Mouse (Mus musculus) CH12.LX (cell line): Measurements from ENCODE around the gene Dusp13. TPM values are rescaled to one million over a fixed set of nuclear protein-coding genes. Genes with fewer than 3 reads are reported as not detected.

Experiments used
- DNase-seq: peaks from one replicate; pipeline ENCODE4 v3.0.0-alpha.2; 2013; ENCODE audit errors: extremely low read depth
- H3K27ac ChIP-seq: 2 replicates; pipeline ENCODE4 v1.5.1; 2012; ENCODE audit warnings: low read depth, mild to moderate bottlenecking, control low read depth, moderate library complexity; ENCODE audit not compliant: insufficient read depth
- H3K27me3 ChIP-seq: replicated peaks from 2 replicates; pipeline ENCODE3; 2012; ENCODE audit warnings: inconsistent platforms
- H3K36me3 ChIP-seq, 2 experiments: replicated peaks in 1 of 2; 2 replicates each; pipeline versions ENCODE3 to v1.6.1; 2012; ENCODE audit warnings: inconsistent platforms in 1 of 2, low read length in 1 of 2, mild to moderate bottlenecking in 1 of 2, mixed read lengths in 1 of 2, moderate library complexity in 1 of 2; ENCODE audit not compliant: control insufficient read depth in 1 of 2, insufficient read depth in 1 of 2
- H3K4me1 ChIP-seq, 2 experiments: 2 replicates each; pipeline ENCODE4 v1.6.1; 2012; ENCODE audit warnings: inconsistent platforms in 1 of 2, moderate library complexity in 1 of 2; ENCODE audit not compliant: insufficient read depth in 2 of 2, control insufficient read depth in 1 of 2
- H3K4me2 ChIP-seq: 2 replicates; pipeline ENCODE4 v1.6.1; 2012; ENCODE audit warnings: low read depth, mild to moderate bottlenecking, control low read depth; ENCODE audit not compliant: poor library complexity, insufficient read depth, severe bottlenecking
- H3K4me3 ChIP-seq, 3 experiments: fragments of 150-350 bp in 1 of 3; sonication (generic) in 1 of 3; replicated peaks in 1 of 3; 2 replicates each; pipeline versions ENCODE3 to v1.5.1; 2011 to 2012; ENCODE audit warnings: low read depth in 2 of 3, low read length in 2 of 3, mild to moderate bottlenecking in 2 of 3, moderate library complexity in 2 of 3, control low read depth in 1 of 3, improper control_type of control experiment in 1 of 3, inconsistent platforms in 1 of 3, mixed read lengths in 1 of 3; ENCODE audit not compliant: poor library complexity in 1 of 3
- H3K79me2 ChIP-seq: replicated peaks from 2 replicates; pipeline ENCODE4 v1.6.1; 2012; ENCODE audit warnings: mild to moderate bottlenecking, moderate library complexity; ENCODE audit not compliant: control insufficient read depth, poor library complexity, insufficient read depth, severe bottlenecking; ENCODE audit errors: extremely low read depth
- H3K9ac ChIP-seq: 2 replicates; pipeline ENCODE4 v1.6.1; 2012; ENCODE audit warnings: low read depth, mild to moderate bottlenecking, control low read depth, moderate library complexity; ENCODE audit not compliant: insufficient read depth
- H3K9me3 ChIP-seq: replicated peaks from 2 replicates; pipeline ENCODE3; 2012; ENCODE audit warnings: low read length, inconsistent platforms, mixed read lengths
- BHLHE40 ChIP-seq: IDR thresholded peaks from 2 replicates; pipeline ENCODE4 v1.6.1; 2011; ENCODE audit warnings: mild to moderate bottlenecking, low read depth, low read length, improper control_type of control experiment
- CHD1 ChIP-seq: IDR thresholded peaks from 2 replicates; pipeline ENCODE4 v1.6.1; 2012; ENCODE audit warnings: low read depth, low read length, improper control_type of control experiment, inconsistent platforms
- E2F4 ChIP-seq: IDR thresholded peaks from 2 replicates; pipeline ENCODE4 v1.6.1; 2011; ENCODE audit warnings: low read depth, low read length, improper control_type of control experiment; ENCODE audit not compliant: insufficient replicate concordance
- ELF1 ChIP-seq: IDR thresholded peaks from 2 replicates; pipeline ENCODE4 v1.6.1; 2014; ENCODE audit warnings: low read depth, mild to moderate bottlenecking, inconsistent platforms, low read length, improper control_type of control experiment
- ETS1 ChIP-seq: conservative IDR thresholded peaks from 2 replicates; pipeline ENCODE4 v1.6.1; 2012; ENCODE audit warnings: low read depth, mild to moderate bottlenecking, inconsistent platforms, low read length, improper control_type of control experiment, moderate library complexity
- JUN ChIP-seq: IDR thresholded peaks from 2 replicates; pipeline ENCODE4 v1.6.1; 2011; ENCODE audit warnings: low read depth, mild to moderate bottlenecking, low read length, improper control_type of control experiment, moderate library complexity; ENCODE audit not compliant: insufficient read depth
- JUND ChIP-seq: conservative IDR thresholded peaks from 2 replicates; pipeline ENCODE4 v1.6.1; 2011; ENCODE audit warnings: low read depth, low read length, improper control_type of control experiment
- KAT2A ChIP-seq: IDR thresholded peaks from 2 replicates; pipeline ENCODE4 v1.6.1; 2012; ENCODE audit warnings: low read length, improper control_type of control experiment, inconsistent platforms; ENCODE audit not compliant: insufficient replicate concordance
- MAZ ChIP-seq: IDR thresholded peaks from 2 replicates; pipeline ENCODE4 v1.6.1; 2012; ENCODE audit warnings: low read depth, mild to moderate bottlenecking, inconsistent platforms, low read length, improper control_type of control experiment, moderate library complexity
- MYC ChIP-seq: IDR thresholded peaks from 2 replicates; pipeline ENCODE4 v1.6.1; 2011; ENCODE audit warnings: low read depth, mild to moderate bottlenecking, improper control_type of control experiment, low read length
- PAX5 ChIP-seq: IDR thresholded peaks from 2 replicates; pipeline ENCODE4 v1.6.1; 2012; ENCODE audit warnings: low read length, inconsistent platforms, mixed read lengths
- RAD21 ChIP-seq: IDR thresholded peaks from 2 replicates; pipeline ENCODE4 v1.6.1; 2011; ENCODE audit warnings: low read depth, mild to moderate bottlenecking, low read length, improper control_type of control experiment, moderate library complexity
- RCOR1 ChIP-seq: conservative IDR thresholded peaks from 2 replicates; pipeline ENCODE4 v1.6.1; 2012; ENCODE audit warnings: low read depth, mild to moderate bottlenecking, inconsistent platforms, low read length, improper control_type of control experiment
- SIN3A ChIP-seq: IDR thresholded peaks from 2 replicates; pipeline ENCODE4 v1.6.1; 2012; ENCODE audit warnings: low read length, improper control_type of control experiment, inconsistent platforms
- TBP ChIP-seq: conservative IDR thresholded peaks from 2 replicates; pipeline ENCODE4 v1.6.1; 2011; ENCODE audit warnings: low read depth, low read length, improper control_type of control experiment
- UBTF ChIP-seq: IDR thresholded peaks from 2 replicates; pipeline ENCODE4 v1.6.1; 2012; ENCODE audit warnings: low read depth, mild to moderate bottlenecking, inconsistent platforms, low read length, improper control_type of control experiment, moderate library complexity
- USF2 ChIP-seq: conservative IDR thresholded peaks from 2 replicates; pipeline ENCODE4 v1.6.1; 2011; ENCODE audit warnings: low read depth, low read length, improper control_type of control experiment
- ZC3H11A ChIP-seq: IDR thresholded peaks from 2 replicates; pipeline ENCODE4 v1.6.1; 2012; ENCODE audit warnings: low read depth, mild to moderate bottlenecking, inconsistent platforms, low read length, improper control_type of control experiment
- dilution Hi-C: fragments of 300-500 bp; cut with MboI; formaldehyde crosslinking; loops from 2 replicates; pipeline ENCODE4 v1.14.3; 2020; ENCODE audit warnings: low sequenced_read_pairs; ENCODE audit not compliant: extremely low pct_unique_long_range_greater_than_20kb, extremely low pct_ligation_motif_present
- in situ Hi-C: fragments of 300-500 bp; cut with MboI; formaldehyde crosslinking; loops from 3 replicates; pipeline ENCODE4 v1.14.3; 2019; ENCODE audit warnings: low sequenced_read_pairs, low pct_ligation_motif_present, low pct_unique_long_range_greater_than_20kb, mixed read lengths
- polyA plus RNA-seq: library from polyadenylated mRNA; unstranded; fragments of >175 nt; gene quantifications from 2 replicates; pipeline ENCODE4 v1.2.1, GENCODE M21; 2012; ENCODE audit warnings: low read depth; ENCODE audit not compliant: insufficient read length
- total RNA-seq, 2 experiments: library from RNA; depleted of rRNA; stranded (reverse); fragments of 300-350 nt in 1 of 2; fragments of >200 nt in 1 of 2; gene quantifications; 2 replicates each; pipeline ENCODE4 v1.2.3; 2012 to 2014

The Dusp13 gene
- total and polyA plus RNA-seq, 3 experiments: 0.34 TPM; not detected in 2

DNA sequence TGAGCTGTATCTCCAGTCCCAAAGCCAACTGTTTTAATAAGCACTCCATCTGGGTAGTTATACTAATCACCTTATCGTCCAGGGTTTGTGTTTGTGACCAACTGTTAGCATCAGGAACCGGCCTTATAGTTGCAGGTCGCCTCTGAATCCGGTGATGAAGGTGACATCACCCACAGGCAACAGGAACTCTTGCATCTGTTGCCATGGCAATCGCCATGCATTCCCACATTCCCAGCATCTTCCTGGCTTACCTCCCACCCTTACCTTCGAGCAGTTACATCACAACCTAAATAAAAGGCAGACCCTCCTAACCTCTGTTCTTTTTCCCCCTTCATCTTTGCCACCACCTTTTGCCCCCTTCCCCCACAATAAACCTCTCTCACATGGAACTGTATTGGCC lies 13.7 kb upstream of the Dusp13 start:
- Histone ChIP-seq H3K4me1 (peaks cover 0 to 4% of the 10 kb centered on the region in 2 experiments; a peak in 2 of 4 replicates), H3K9ac (no peak overlapping the region), H3K4me2 (no peak overlapping the region), H3K27ac (no peak overlapping the region), H3K27me3 (no peaks in the 10 kb centered on the region), H3K36me3 (peaks cover 0 to 11% of the 10 kb centered on the region in 2 experiments), H3K4me3 (no peak overlapping the region), H3K79me2 (peaks cover 7% of the 10 kb centered on the region; the same call in 1 of the 2 replicates)
- no peak for DNase-seq
- dilution Hi-C loops: no loop called here
- TF ChIP-seq E2F4 (no peak), JUN (no peak)
- TF ChIP-seq, all 38 proteins: peak for 0
- in situ Hi-C loops: no loop called here
- H3K9me3 ChIP-seq: no peaks in the 10 kb centered on the region

DNA sequence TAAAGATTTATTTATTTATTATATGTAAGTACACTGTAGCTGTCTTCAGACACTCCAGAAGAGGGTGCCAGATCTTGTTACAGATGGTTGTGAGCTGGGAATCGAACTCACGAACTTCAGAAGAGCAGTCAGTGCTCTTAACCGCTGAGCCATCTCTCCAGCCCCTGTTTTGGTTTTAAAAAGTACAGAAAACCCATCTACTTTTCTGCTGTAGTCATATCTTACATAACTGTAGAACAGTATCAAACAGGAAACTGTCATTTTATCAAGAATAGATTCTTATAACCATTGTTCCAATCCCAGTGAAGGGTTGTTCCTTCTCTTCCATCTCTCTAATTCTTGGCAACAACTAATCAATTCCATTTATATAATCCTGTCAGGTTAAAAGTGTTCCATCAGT lies 12.8 kb upstream of the Dusp13 start:
- H3K4me3 ChIP-seq: no peak overlapping the region
- in situ Hi-C loops (no loop called here), dilution Hi-C loops (no loop called here)
- no peak overlapping the region for H3K4me2 ChIP-seq
- H3K36me3 ChIP-seq: peaks cover 0 to 14% of the 10 kb centered on the region in 2 experiments
- H3K27me3 ChIP-seq: no peaks in the 10 kb centered on the region
- H3K4me1 ChIP-seq: no peaks in the 10 kb centered on the region
- DNase-seq: no peak
- no peaks in the 10 kb centered on the region for H3K9me3 ChIP-seq
- H3K9ac ChIP-seq: no peak overlapping the region
- no peak overlapping the region for H3K27ac ChIP-seq
- TF ChIP-seq PAX5: no peak
- TF ChIP-seq ELF1: no peak
- 0 out of 2 replicates have a peak, but pooled peaks cover 7% of the 10 kb centered on the region for H3K79me2 ChIP-seq

DNA sequence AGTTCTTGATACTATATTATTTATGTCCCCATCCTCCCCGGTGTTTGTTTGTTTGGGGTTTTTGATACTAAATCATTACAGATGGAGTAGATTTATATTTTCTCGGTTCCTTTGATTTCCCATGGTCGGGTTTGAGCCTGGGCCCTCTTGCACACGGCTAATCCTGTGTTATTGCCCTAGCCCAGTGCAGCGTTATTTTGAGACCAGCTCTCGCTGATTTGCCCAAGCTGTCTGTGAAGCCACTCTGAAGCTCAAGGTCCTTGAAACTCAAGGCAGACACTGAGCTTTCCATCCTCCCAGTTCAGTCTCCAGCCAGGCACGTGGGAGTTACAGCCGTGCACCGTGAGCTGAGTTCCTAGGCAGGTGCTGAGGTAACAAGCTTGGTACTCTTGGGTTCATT lies 10.6 kb upstream of the Dusp13 start:
- no peak for DNase-seq
- TF ChIP-seq BHLHE40 (no peak), MAZ (no peak), RCOR1 (no peak), USF2 (no peak), SIN3A (no peak), JUND (no peak), E2F4 (no peak), KAT2A (no peak), UBTF (no peak), MYC (no peak), CHD1 (no peak), ZC3H11A (no peak), PAX5 (no peak), TBP (no peak), ELF1 (no peak), RAD21 (no peak), ETS1 (no peak)
- in situ Hi-C loops: no loop called here

More for the DNA sequence above, 10.6 kb upstream of the Dusp13 start:
- no peaks in the 10 kb centered on the region for H3K9me3 ChIP-seq
- H3K27me3 ChIP-seq: no peaks in the 10 kb centered on the region
- H3K79me2 ChIP-seq: 0 out of 2 replicates have a peak, but pooled peaks cover 7% of the 10 kb centered on the region
- no peak overlapping the region for H3K27ac ChIP-seq
- dilution Hi-C loops: no loop called here
- peaks cover 0 to 12% of the 10 kb centered on the region in 2 experiments for H3K36me3 ChIP-seq
- H3K4me2 ChIP-seq: no peak overlapping the region
- no peak overlapping the region for H3K4me3 ChIP-seq
- peaks cover 0 to 4% of the 10 kb centered on the region in 2 experiments; a peak in 2 of 4 replicates for H3K4me1 ChIP-seq
- H3K9ac ChIP-seq: no peak overlapping the region
